Mouse (Mus musculus) monocyte, adult 5-6 weeks (primary cell): ENCODE measurements around the gene Serinc5. TPM values are rescaled to one million over a fixed set of nuclear protein-coding genes. Genes with fewer than 3 reads are reported as not detected.
"Not testable (repeated sequence)": the region's sequence is repeated elsewhere in the genome, so short reads cannot be mapped to it uniquely, and the experiment has no call there.

Experiments
- ATAC-seq: fragments of 153-309, 156-312 bp; replicated peaks from 2 replicates; pipeline ENCODE4 v1.8.0; 2017; ENCODE audit warnings: mild to moderate bottlenecking; ENCODE audit not compliant: low TSS enrichment, insufficient number of reproducible peaks, severe bottlenecking, poor library complexity, low FRiP score
- total RNA-seq: library from RNA; stranded (forward); fragments of 200-1000, 200-491, 200-594 nt; gene quantifications from 3 replicates; pipeline ENCODE4 v1.2.3, GENCODE M21; 2017

Gene Serinc5
- total RNA-seq, 1 experiment from 2014 or later: 16.3 TPM

DNA sequence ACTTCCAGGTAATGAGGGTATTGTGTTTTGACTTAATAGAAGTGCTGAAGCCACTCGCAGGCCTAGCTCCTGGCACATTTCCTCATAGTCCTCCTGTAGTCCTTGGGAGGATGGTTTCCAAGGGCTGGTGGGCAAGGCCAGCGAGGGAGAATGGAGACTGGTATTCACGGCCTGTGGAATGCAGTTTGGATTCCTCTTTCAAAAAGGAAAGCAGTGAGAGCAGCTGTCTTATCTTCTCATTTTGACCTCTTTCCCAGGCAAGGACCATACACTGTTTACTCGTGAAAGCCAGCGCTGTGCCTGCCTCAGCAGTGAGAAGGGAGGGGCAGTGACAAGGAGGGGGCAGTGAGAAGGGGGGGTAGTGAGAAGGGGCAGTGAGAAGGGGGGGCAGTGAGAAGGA is 42.4 kb downstream of the Serinc5 start:
- ATAC-seq: no peak

DNA sequence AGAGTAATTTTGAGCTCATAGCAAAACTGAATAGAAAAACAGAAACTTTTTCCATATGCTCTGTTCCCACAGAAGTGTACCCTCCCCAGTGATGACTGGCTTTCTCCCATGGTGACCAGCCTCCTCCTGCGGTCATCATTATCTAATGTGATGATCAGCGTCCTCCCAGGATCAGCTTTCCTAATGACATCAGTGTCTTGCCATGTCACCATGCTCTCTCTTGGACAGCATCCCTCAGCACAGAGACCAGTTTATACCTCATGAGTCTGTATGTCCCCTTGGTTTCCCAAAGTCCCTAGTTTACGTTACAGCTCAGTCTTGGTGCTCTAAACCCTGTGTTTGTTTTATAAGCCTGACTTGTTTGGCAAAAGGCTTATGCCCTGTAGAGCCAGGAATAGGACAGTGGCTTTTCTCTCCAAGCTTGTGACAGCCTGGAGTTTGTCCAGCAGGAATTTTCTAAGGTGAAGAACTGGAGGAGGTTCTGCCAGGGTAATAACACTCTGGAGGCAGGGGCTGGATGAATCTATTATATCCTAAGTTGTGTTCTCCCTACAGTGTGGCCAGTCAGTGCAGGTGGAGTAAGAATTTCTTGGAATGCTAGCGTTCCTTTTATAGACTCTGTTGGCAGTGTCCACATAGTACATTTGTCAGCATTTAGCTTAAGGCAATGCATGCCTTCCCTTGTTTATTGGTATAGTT is 46.1 kb downstream of the Serinc5 start:
- ATAC-seq: no peak

DNA sequence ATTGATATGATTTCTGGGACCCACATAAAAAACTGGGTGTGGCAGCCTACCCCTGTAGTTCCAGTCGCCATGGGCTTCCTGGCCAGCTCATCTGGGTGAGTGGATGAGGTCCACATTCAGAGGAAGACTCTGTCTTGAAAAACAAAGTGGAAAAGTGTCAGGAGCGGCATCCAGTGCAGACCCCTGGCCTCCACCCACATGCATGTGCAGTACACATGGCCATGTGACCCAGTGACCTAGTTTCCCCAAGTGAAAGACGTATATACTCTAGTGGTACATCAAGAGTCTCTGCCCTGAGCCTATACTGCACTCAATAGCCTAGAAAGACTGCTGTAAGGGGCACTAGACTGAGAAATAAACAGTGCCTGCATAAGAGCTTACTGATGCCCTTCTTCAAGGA is 48.7 kb downstream of the Serinc5 start:
- no peak for ATAC-seq

DNA sequence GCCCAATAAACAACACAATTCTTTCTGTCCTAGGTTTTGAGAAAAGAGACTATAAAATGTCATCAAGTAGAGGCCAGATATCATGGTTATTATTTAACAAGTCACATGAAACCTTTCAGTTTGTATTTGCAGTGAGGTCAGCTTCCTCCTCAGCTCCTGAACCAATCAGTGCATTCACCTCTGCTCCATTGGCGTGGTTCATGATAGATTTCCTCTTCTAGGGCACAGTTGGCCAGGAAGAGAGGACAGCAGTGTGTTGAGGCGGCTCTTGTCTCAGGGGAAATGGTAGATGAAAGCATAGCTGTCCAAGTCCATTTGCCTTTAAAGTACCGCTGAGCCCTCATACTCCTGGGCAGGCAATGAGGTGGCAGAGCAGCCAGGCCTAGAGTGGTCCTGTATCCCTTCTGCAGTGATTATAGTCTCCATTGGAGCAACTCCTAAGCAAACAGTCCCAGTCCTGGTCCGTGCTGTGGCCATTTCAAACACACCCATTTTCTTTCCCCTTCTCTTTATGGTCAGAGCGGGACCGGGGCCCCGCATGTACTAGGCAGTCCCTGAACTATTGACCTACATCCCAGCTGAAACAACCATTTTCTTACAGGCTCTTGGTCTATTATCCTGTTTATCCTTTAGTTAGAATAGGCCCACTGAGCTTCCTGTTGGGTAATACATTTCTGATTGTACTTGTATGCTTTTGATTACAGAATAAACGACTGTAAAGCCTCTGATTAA is 51.8 kb downstream of the Serinc5 start:
- ATAC-seq: no peak

DNA sequence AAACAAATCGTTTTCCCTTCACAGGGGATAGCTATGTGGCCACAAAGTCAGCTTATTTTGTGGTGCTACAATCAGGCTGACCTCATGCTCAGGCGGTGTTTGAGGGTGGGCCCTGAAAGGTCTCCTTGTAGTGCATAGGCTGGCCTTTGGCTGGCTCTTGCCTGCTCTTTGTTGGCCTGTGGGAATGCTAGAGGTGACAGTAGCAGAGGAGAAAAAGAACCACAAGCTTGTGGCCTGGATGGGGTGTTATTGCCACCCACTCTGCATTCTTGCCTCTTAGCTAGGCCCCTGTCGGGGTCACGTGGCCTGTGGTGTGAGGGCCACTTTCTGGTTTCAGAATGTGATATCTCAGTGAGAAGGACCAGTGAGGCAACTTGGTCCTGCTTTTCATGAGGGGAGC is 54.1 kb downstream of the Serinc5 start:
- ATAC-seq: peak; percentile 45; the same call in 1 of the 2 replicates

DNA sequence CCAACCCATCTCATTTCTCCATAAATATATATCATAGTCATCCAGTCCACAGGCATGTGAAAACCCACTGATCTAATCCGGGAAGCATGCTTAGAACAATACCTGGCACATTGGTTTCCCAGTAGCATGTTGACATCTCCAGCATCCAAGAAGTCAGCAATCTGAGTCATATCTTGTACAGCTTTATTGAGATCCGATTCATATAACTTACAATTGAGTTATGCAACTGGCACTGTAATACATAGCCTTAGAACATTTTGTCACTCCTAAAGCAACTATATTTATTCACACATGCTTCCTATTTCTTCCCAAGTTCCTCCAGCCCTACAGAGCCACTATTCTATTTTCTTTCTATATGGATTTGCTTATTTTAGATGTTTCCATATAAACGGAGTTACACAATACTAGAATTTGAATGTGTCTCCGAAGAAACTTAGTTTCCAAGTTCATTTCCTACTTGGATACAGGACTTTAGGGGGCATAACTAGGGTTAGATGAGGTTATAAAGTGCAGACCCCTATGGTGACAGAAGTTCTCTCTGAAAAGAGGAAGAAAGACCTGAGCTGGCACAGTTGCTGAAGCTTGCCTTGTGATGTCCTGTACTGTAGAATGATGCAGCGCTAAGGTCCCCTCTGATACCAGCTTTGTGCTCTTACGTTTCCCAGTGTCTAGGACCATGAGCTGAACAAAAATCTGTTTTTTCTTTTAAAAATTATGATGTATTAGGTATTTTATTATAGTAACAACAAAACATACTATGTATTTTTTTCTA is 57.5 kb downstream of the Serinc5 start:
- ATAC-seq: no peak

DNA sequence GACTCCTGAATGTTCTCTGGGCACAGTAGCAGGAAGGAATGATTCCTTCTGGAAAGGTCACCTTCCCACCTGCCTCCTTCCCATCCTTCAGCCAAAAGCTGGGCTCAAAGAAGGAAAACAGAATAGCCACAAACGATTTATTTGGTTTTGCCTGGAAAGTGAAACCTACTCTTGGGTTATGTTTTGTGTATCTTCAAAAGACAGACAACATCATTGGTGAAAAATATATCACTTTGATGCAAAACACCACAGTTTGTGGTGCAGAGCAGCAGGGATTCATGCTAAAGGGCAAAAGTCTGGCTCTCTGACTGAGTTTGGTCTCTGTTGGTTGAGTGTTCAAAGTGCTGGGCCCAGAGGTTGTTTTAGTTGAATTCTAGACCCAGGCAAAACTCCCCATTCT is 60.8 kb downstream of the Serinc5 start:
- no peak for ATAC-seq

DNA sequence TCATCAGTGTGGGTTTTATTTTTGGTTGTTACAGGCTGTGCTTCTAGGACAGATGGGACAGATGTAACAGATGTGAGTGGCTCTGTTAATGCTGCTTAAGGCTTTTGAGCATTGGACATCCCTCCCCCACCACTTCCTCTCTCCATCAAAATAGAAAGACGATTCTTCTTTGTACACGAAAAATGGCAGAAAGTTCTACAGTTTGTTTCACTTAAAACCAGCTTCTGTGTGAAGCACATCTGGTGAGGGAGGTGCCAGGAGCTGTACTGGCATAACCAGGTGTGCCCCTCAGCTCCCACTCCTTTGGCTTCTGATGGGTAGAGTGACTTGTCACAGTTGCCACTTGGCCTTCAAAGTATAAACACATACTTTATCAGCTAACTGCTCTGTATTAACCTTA is 63.8 kb downstream of the Serinc5 start:
- no peak for ATAC-seq

DNA sequence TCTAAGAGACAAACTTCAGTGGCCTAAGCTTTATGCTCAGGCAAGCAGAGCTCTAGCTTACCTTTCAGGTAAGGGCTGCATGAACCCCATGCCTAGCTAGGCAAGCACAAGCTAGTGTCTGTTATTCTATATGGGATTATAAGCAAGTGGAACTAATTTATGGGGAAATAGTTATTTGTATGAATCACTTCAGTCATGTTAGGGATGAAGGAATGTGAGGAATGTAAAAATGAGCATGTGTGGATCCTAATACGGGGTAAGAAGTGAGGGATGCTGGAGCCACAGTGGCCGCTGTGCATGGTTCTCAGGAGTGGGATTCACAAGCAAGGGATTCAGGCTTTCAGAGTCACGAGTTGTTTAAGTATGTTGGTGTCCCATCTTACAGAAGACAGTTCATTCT is 64.4 kb downstream of the Serinc5 start:
- no peak for ATAC-seq

DNA sequence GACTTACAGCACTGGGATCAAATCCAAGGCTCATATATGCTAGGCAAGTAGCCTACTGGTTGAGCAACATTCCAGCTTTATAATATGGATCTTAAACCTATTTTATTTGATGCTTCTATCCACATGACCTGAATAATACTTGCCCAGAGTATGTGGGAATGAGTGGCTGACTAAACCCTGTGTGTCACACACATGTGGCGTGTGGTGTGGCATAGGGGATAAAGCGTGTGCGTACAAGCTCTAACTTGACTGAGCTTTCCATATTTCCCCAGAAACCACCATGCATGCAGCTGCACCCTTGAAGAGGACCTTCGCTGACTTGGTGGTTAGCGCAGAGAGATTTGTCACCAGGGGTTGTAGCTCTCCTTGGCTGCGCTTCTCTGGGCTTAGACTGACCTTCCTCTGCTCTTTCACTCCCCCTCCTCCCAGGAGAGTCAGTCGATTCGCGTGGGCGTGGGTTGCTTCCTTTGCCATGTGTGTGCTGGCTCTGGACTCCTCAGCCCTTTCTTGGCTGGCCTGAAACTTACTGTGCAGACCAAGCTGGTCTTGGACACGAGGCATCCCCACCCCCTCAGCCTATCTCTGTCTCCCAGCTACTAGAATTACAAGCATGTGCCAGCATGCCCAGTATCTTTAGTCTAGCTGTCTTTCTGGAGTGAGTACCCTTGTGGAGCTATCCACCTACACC is 65.2 kb downstream of the Serinc5 start:
- no peak for ATAC-seq

DNA sequence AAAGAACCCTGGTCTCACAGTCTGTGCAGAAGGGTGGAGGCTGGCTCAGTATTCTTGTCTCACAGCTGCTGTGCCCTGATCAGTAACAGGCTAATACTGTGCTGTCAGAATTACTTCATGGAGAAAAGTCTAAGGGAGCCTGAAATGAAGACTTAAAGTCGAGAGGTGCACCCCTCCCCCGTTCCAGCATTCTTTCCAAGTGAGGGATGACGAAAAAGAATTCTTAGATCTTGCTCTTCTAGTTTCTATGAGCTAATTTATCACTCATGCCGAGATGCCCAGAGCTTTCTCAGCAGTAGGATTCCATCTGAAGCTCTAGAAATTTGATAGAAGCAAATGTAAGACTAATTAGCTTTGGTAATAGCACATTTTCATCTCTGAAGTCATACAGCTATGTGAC is 66.8 kb downstream of the Serinc5 start:
- ATAC-seq: no peak

DNA sequence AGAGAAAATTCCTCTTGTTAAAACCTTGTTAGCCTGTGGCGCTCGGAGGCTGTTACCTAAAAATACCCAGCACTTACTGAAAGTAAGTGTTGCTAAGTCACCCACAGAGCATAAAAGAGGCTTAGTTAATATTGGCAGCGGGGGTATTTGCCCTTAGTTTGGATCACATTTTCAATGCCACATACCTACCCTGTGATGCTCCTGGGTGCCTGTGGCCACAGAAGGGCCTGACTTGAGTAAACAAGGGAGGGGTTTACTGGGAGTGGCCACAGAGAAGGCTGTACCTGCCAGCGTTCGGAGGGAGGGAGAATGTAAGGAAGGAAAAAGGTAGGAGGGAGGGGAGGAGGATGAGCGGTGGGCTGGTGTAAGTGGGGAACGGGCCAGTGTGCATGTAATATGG is 68.8 kb downstream of the Serinc5 start:
- ATAC-seq: no peak

DNA sequence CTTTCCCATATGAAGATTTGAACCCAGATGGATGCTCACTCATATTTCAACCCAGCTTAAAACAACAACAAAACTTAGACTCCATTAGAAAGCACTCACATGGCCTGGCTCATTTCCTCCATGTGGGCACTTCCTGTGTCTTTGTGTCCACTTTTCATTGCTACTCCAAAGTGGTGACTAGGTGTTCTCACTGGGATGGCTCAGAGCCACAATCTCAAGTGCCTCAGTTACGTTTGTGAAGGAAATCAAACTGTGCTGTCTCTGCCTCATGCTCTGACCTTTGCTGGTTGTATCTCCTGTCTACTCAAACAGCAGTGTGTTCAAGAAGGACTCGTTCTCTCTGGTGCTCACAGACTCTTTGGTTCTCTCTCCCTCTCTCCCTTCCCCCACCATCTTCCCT is 70.7 kb downstream of the Serinc5 start:
- ATAC-seq: no peak

DNA sequence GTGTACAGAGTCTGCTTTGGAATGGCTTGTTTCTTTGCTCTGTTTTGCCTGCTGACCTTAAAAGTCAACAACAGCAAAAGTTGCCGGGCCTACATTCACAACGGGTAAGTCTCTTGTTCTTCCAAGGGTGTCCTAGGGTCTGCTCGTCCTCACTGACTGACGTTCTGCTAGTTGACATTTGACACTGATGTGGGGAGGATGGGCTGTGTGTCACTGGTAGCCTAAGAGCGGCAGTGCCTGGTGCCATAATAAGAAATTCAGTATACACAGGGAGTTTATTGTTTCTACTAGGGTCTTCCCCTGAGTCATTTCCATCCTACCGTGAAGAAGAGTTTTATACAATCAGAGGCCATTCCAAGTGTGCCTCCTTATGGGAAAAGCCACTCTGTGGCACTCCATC is 71.9 kb downstream of the Serinc5 start:
- ATAC-seq: no peak

DNA sequence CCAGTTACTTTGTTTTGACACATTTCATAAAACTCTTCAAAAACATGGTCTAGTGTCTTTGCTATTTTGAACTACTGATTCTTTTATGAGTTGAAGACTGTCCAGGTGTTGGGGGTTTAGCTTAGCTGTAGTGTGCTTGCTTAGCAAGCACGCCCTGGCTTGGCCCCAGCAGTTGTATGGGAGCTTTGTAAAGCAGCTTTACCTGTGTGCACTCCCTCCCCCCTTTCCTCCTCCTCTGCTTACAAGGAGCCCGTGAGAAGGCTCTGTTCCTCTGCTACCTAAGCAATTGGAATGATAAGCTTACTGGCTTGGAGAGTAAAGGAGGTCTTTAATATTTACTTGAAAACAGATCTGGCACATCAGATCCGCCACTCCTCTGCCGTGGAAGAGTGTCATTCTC is 72.6 kb downstream of the Serinc5 start:
- no peak for ATAC-seq

DNA sequence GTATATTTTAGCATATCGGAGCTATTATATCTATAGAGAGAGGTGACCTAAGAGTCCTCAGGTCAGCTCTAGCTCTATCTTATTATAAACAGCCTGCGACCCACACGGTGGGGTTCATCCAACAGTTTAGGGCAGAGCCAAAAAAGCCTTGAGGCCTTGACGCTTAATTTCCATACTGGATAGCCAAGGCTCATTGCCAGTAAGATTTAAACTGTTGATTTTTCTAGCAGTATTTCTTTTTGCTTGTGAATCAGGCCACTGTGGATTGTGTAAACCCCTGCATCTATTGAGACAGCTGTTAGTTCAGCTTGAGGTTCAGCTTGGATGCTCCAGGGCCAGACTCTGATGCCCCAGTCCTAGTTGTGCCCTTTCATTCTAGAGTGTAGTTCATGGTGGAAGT is 73.4 kb downstream of the Serinc5 start:
- ATAC-seq: no peak

DNA sequence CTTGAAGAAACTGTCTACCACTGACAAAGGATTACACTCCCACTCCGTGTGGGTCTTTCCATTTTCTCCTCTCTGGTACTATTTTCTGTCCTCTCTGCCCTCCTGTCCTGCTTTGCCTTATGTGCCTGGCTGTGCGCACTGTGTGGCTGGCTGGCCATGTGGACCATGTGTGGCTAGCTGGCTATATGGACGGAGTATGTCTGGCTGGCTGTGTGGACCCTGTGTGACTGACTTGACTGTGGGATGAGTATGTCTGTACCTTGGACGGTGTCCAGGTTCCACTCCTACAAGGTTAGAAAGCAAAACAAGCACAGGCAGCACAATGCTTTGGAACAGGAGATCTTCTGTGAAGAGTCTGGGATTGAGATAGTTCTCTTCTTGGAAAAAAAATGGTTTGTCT is 74.4 kb downstream of the Serinc5 start:
- ATAC-seq: no peak

DNA sequence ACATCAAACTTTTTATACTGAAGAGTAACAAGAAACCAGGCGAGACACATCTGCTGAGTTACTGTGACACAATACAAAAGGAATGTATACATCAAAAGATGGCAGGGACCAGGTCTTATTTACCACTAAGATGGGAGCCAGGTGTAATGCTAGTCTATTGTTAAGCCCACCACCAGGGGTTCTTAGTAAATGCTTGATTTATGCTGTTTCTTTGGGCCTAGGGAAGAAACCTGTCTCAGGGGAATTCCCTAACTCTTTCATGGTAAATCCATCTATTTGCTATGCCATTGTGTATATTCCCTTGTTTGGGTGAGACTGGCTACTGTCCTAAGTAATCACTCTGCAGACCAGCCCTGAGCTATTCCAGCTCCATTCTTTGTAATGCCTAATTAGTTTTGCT is 76.3 kb downstream of the Serinc5 start:
- ATAC-seq: not testable (repeated sequence)

DNA sequence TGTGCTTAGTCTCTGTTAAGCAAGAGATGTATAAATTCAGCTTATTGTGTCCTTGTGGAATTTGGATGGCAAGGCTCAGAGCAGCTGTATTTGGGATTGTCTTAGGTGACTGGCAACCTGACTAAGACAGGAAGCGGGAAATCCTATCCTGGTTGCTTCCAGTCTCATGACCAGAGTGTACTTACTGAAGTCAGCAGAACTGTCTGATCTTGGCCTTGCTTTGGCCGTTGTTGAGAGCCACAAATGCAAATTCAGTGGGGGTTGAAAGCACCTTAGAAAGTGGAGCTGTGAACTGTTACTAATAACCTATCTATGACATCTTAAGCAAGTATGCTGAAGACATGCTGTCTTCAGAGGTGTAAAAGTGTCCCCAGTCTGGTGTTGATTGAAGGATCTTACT is 78.2 kb downstream of the Serinc5 start:
- ATAC-seq: no peak
